Mouse (Mus musculus) lung, adult 2 months (tissue): ENCODE measurements around the gene Il11. TPM values are rescaled to one million over a fixed set of nuclear protein-coding genes. Genes with fewer than 3 reads are reported as not detected.
"Not testable (repeated sequence)": the region's sequence is repeated elsewhere in the genome, so short reads cannot be mapped to it uniquely, and the experiment has no call there.

Source experiments
- DNase-seq: peaks from one replicate; pipeline ENCODE4 v3.0.0; 2022
- H3K4me1 ChIP-seq: fragments of 200-500 bp; 2 replicates; pipeline ENCODE4 v1.6.1; 2011; ENCODE audit warnings: low read length; ENCODE audit not compliant: control insufficient read depth, insufficient read depth
- H3K4me3 ChIP-seq: fragments of 200-500 bp; replicated peaks from 2 replicates; pipeline ENCODE3; 2011; ENCODE audit warnings: low read depth, mild to moderate bottlenecking, control low read depth, low read length; ENCODE audit errors: extremely low read depth
- CTCF ChIP-seq: fragments of 200-500 bp; IDR thresholded peaks from 2 replicates; pipeline ENCODE4 v1.5.1; 2011; ENCODE audit warnings: mild to moderate bottlenecking, low read length, control low read depth; ENCODE audit not compliant: insufficient read depth
- POLR2A ChIP-seq: fragments of 200-500 bp; IDR thresholded peaks from 2 replicates; pipeline ENCODE4 v1.6.1; 2011; ENCODE audit warnings: low read depth, mild to moderate bottlenecking, control low read depth, low read length, borderline replicate concordance; ENCODE audit errors: extremely low read depth
- WGBS: fragments of 180-500 bp; shearing (Covaris S2); methylation state at CpG from one replicate; pipeline ENCODE4 v1.1.7; 2018; 5-methylcytosine and 5-hydroxymethylcytosine counted together
- polyA plus RNA-seq: library from polyadenylated mRNA; depleted of rRNA; stranded (reverse); fragments of >200 nt; gene quantifications from 2 replicates; pipeline ENCODE4 v1.2.3, GENCODE M21; 2012

The Il11 gene
- polyA plus RNA-seq, 1 experiment, result 0.65 TPM

- TF ChIP-seq POLR2A, result no peak
- TF ChIP-seq CTCF, result peak; percentile 28; the same call in 1 of the 2 replicates
- 76% methylated on average over 7 of the region's 7 CpGs for WGBS
- DNase-seq, result no peak
Measured at GRCm38 (mm10) chr7:4806716-4807115, 24.1 kb upstream of the Il11 start.

GRCm38 (mm10) chr7:4802247-4802646 lies 19.6 kb upstream of the Il11 start:
- no peak overlapping the region for H3K4me3 ChIP-seq
- DNase-seq, result no peak
- TF ChIP-seq CTCF (no peak), POLR2A (no peak)
- H3K4me1 ChIP-seq, result no peaks in the 10 kb centered on the region

More at GRCm38 (mm10) chr7:4806716-4807115, 24.1 kb upstream of the Il11 start:
- H3K4me1 ChIP-seq, result no peaks in the 10 kb centered on the region
- H3K4me3 ChIP-seq, result no peak overlapping the region

GRCm38 (mm10) chr7:4795767-4796433 lies 13.2 kb upstream of the Il11 start:
- Histone ChIP-seq H3K4me1 (peaks cover 5% of the 10 kb centered on the region; the same call in 1 of the 2 replicates), H3K4me3 (no peak overlapping the region)
- TF ChIP-seq CTCF (peak; percentile 34; the same call in 1 of the 2 replicates), POLR2A (no peak)
- DNase-seq, result no peak
- WGBS, result 62% methylated on average over 7 of the region's 7 CpGs

GRCm38 (mm10) chr7:4794631-4795168 lies 12.0 kb upstream of the Il11 start:
- TF ChIP-seq CTCF (no peak), POLR2A (no peak)
- no peak for DNase-seq
- Histone ChIP-seq H3K4me3 (no peak overlapping the region), H3K4me1 (peaks cover 6% of the 10 kb centered on the region)
- WGBS, result 53% methylated on average over 3 of the region's 3 CpGs

GRCm38 (mm10) chr7:4793674-4794073 lies 11.0 kb upstream of the Il11 start:
- TF ChIP-seq POLR2A, result no peak
- TF ChIP-seq CTCF, result no peak
- 35% methylated on average over 4 of the region's 4 CpGs for WGBS
- Histone ChIP-seq H3K4me1 (peaks cover 8% of the 10 kb centered on the region), H3K4me3 (peak overlapping the region; percentile 84)
- no peak for DNase-seq

- not testable (repeated sequence) for DNase-seq
- Histone ChIP-seq H3K4me3 (peak overlapping the region; percentile 84), H3K4me1 (peaks cover 13% of the 10 kb centered on the region)
- under 1% methylated on average over 31 of the region's 31 CpGs for WGBS
Measured at GRCm38 (mm10) chr7:4793248-4793647, 10.6 kb upstream of the Il11 start.

- peak; percentile 91 for DNase-seq
- Histone ChIP-seq H3K4me1 (peaks cover 13% of the 10 kb centered on the region), H3K4me3 (peak within 1 kb of the TSS; percentile 84)
- TF ChIP-seq CTCF (no peak), POLR2A (peak; percentile 93)
- whole genome bisulfite sequencing, result under 1% methylated on average over 54 of the region's 54 CpGs
Measured at GRCm38 (mm10) chr7:4792278-4793212, 9.9 kb upstream of the Il11 start, which contains the start of gene Rpl28. Gene Rpl28, plus strand, starts transcription at chr7:4792874.

- whole genome bisulfite sequencing, result 9% methylated on average over 40 of the region's 40 CpGs
- TF ChIP-seq CTCF (no peak), POLR2A (peak; percentile 67; the same call in 1 of the 2 replicates)
- H3K4me1 ChIP-seq, result peaks cover 13% of the 10 kb centered on the region
- H3K4me3 ChIP-seq, result peak within 1 kb of the TSS; percentile 82
- DNase-seq, result no peak
Measured at GRCm38 (mm10) chr7:4789436-4789935, 6.8 kb upstream of the Il11 start, which contains the start of gene Tmem238. Gene Tmem238, minus strand, starts transcription at chr7:4789656.

GRCm38 (mm10) chr7:4788499-4789435 lies 6.1 kb upstream of the Il11 start:
- peak; percentile 44; the same call in 1 of the 2 replicates for TF ChIP-seq POLR2A
- no peak for TF ChIP-seq CTCF
- 1% methylated on average over 64 of the region's 64 CpGs for WGBS
- DNase-seq, result peak; percentile 82

More at GRCm38 (mm10) chr7:4788499-4789435, 6.1 kb upstream of the Il11 start:
- peaks cover 10% of the 10 kb centered on the region for H3K4me1 ChIP-seq
- H3K4me3 ChIP-seq, result peak overlapping the region; percentile 82
